Mouse (Mus musculus): ENCODE results near the gene Vwce. TPM values are rescaled to one million over a fixed set of nuclear protein-coding genes. Genes with fewer than 3 reads are reported as not detected.

Vwce gene
- total and polyA plus RNA-seq, 2 experiments from 2014 or later: 0.88 to 1.7 TPM

GRCm38 (mm10) chr19:10693926-10694682, 60.1 kb downstream of the Vwce start:
- ATAC-seq: no peak
- Histone ChIP-seq H3K4me1 (ENCODE audit: insufficient read depth) (peaks cover 21% of the 10 kb centered on the region), H3K36me3 (ENCODE audit: insufficient read depth) (0 out of 2 replicates have a peak, but pooled peaks cover 5% of the 10 kb centered on the region), H3K4me3 (ENCODE audit: low read depth, low read length) (no peak overlapping the region), H3K27ac (ENCODE audit: low read depth, low read length) (no peak overlapping the region), H3K9me3 (ENCODE audit: low read length) (no peaks in the 10 kb centered on the region), H3K9ac (no peak overlapping the region), H3K27me3 (ENCODE audit: insufficient read depth, low read length) (no peaks in the 10 kb centered on the region), H3K4me2 (ENCODE audit: low read depth) (no peak overlapping the region)
- no peak for DNase-seq
- TF ChIP-seq CTCF (IDR thresholded peaks at IDR 0.05; ENCODE audit: low read depth): no peak
- 86% methylated on average over 10 of the region's 10 CpGs for WGBS

- 18% methylated on average over 7 of the region's 7 CpGs for WGBS
- H3K4me1 ChIP-seq (ENCODE audit: insufficient read depth): peaks cover 20% of the 10 kb centered on the region
- peak overlapping the region; percentile 8; the same call in 1 of the 2 replicates for H3K4me2 ChIP-seq (ENCODE audit: low read depth)
- peak; percentile 32 for ATAC-seq
- H3K27me3 ChIP-seq (ENCODE audit: insufficient read depth, low read length): no peaks in the 10 kb centered on the region
- H3K9ac ChIP-seq: 0 out of 2 replicates have a peak overlapping the region, but pooled peaks have one; percentile 18
- TF ChIP-seq CTCF (IDR thresholded peaks at IDR 0.05; ENCODE audit: low read depth): no peak
- DNase-seq: no peak
- H3K9me3 ChIP-seq (ENCODE audit: low read length): no peaks in the 10 kb centered on the region
- H3K27ac ChIP-seq (ENCODE audit: low read depth, low read length): peak overlapping the region; percentile 54
- no peak overlapping the region for H3K4me3 ChIP-seq (ENCODE audit: low read depth, low read length)
- H3K36me3 ChIP-seq (ENCODE audit: insufficient read depth): 0 out of 2 replicates have a peak, but pooled peaks cover 5% of the 10 kb centered on the region
These were observed 61.8 kb downstream of the Vwce start for GRCm38 (mm10) chr19:10695801-10696200.

- DNase-seq (no peak), ATAC-seq (no peak)
- WGBS: 64% methylated on average over 9 of the region's 9 CpGs
- Histone ChIP-seq H3K4me3 (ENCODE audit: low read depth, low read length) (no peak overlapping the region), H3K27me3 (ENCODE audit: insufficient read depth, low read length) (no peaks in the 10 kb centered on the region), H3K4me1 (ENCODE audit: insufficient read depth) (peaks cover 18% of the 10 kb centered on the region), H3K36me3 (ENCODE audit: insufficient read depth) (no peaks in the 10 kb centered on the region), H3K27ac (ENCODE audit: low read depth, low read length) (no peak overlapping the region), H3K4me2 (ENCODE audit: low read depth) (no peak overlapping the region), H3K9ac (no peak overlapping the region), H3K9me3 (ENCODE audit: low read length) (no peaks in the 10 kb centered on the region)
- no peak for TF ChIP-seq CTCF (IDR thresholded peaks at IDR 0.05; ENCODE audit: low read depth)
These were observed 64.3 kb downstream of the Vwce start for GRCm38 (mm10) chr19:10698131-10698991.

- no peak overlapping the region for H3K9ac ChIP-seq
- TF ChIP-seq CTCF (IDR thresholded peaks at IDR 0.05; ENCODE audit: low read depth): no peak
- H3K27ac ChIP-seq (ENCODE audit: low read depth, low read length): no peak overlapping the region
- DNase-seq (no peak), ATAC-seq (no peak)
- no peaks in the 10 kb centered on the region for H3K9me3 ChIP-seq (ENCODE audit: low read length)
- H3K27me3 ChIP-seq (ENCODE audit: insufficient read depth, low read length): no peaks in the 10 kb centered on the region
- H3K4me1 ChIP-seq (ENCODE audit: insufficient read depth): peaks cover 18% of the 10 kb centered on the region
- WGBS: 30% methylated on average over 9 of the region's 9 CpGs
- H3K4me3 ChIP-seq (ENCODE audit: low read depth, low read length): no peak overlapping the region
- H3K4me2 ChIP-seq (ENCODE audit: low read depth): no peak overlapping the region
- no peaks in the 10 kb centered on the region for H3K36me3 ChIP-seq (ENCODE audit: insufficient read depth)
These were observed 65.8 kb downstream of the Vwce start for GRCm38 (mm10) chr19:10699851-10700250.

GRCm38 (mm10) chr19:10701013-10701726, 67.2 kb downstream of the Vwce start:
- H3K4me1 ChIP-seq (ENCODE audit: insufficient read depth): 0 out of 2 replicates have a peak, but pooled peaks cover 7% of the 10 kb centered on the region
- ATAC-seq: peak; percentile 30; the same call in 1 of the 2 replicates
- 51% methylated on average over 6 of the region's 6 CpGs for WGBS

GRCm38 (mm10) chr19:10702125-10702524, 68.1 kb downstream of the Vwce start:
- DNase-seq (no peak), ATAC-seq (no peak)
- H3K9me3 ChIP-seq (ENCODE audit: low read length): no peaks in the 10 kb centered on the region
- peaks cover 7% of the 10 kb centered on the region for H3K36me3 ChIP-seq (ENCODE audit: insufficient read depth)
- 89% methylated on average over 8 of the region's 8 CpGs for WGBS
- no peak overlapping the region for H3K9ac ChIP-seq
- no peak for TF ChIP-seq CTCF (IDR thresholded peaks at IDR 0.05; ENCODE audit: low read depth)
- no peak overlapping the region for H3K27ac ChIP-seq (ENCODE audit: low read depth, low read length)
- H3K27me3 ChIP-seq (ENCODE audit: insufficient read depth, low read length): no peaks in the 10 kb centered on the region
- H3K4me1 ChIP-seq (ENCODE audit: insufficient read depth): 0 out of 2 replicates have a peak, but pooled peaks cover 6% of the 10 kb centered on the region
- no peak overlapping the region for H3K4me2 ChIP-seq (ENCODE audit: low read depth)
- no peak overlapping the region for H3K4me3 ChIP-seq (ENCODE audit: low read depth, low read length)

More at GRCm38 (mm10) chr19:10701013-10701726, 67.2 kb downstream of the Vwce start:
- H3K27me3 ChIP-seq (ENCODE audit: insufficient read depth, low read length): no peaks in the 10 kb centered on the region
- H3K4me3 ChIP-seq (ENCODE audit: low read depth, low read length): no peak overlapping the region
- H3K9me3 ChIP-seq (ENCODE audit: low read length): no peaks in the 10 kb centered on the region
- H3K36me3 ChIP-seq (ENCODE audit: insufficient read depth): no peaks in the 10 kb centered on the region
- TF ChIP-seq CTCF (IDR thresholded peaks at IDR 0.05; ENCODE audit: low read depth): no peak
- H3K4me2 ChIP-seq (ENCODE audit: low read depth): no peak overlapping the region
- H3K9ac ChIP-seq: no peak overlapping the region
- DNase-seq: no peak
- H3K27ac ChIP-seq (ENCODE audit: low read depth, low read length): no peak overlapping the region

All from forebrain, postnatal 0 days (tissue).